Mouse (Mus musculus) MEL (cell line): ENCODE measurements around the gene Rsbn1l.

Source experiments
- POLR2A ChIP-seq, 2 experiments: IDR thresholded peaks; 2 replicates each; pipeline ENCODE4 v1.6.1; 2011 to 2012; ENCODE audit warnings: low read length in 2 of 2, mild to moderate bottlenecking in 2 of 2, control low read depth in 1 of 2, improper control_type of control experiment in 1 of 2, low read depth in 1 of 2, moderate library complexity in 1 of 2; ENCODE audit not compliant: control insufficient read depth in 1 of 2, insufficient read depth in 1 of 2, poor library complexity in 1 of 2
- TAL1 ChIP-seq: IDR thresholded peaks from 2 replicates; pipeline ENCODE4 v1.6.1; 2012; ENCODE audit warnings: mild to moderate bottlenecking, inconsistent platforms, low read length, moderate library complexity, mixed read lengths

GRCm38 (mm10) chr5:20944961-20945748 is 11.0 kb downstream of the Rsbn1l start:
- TF ChIP-seq POLR2A (IDR thresholded peaks at IDR 0.05; ENCODE audit: control insufficient read depth in 1 of 2, insufficient read depth in 1 of 2, low read depth in 1 of 2, low read length in 2 of 2, poor library complexity in 1 of 2) (no peak), TAL1 (no peak)
